Mouse (Mus musculus) v-Abl transformed pro-B cells (cell line): Measurements from ENCODE around the gene Cnpy3.
"Not testable (repeated sequence)": the region's sequence is repeated elsewhere in the genome, so short reads cannot be mapped to it uniquely, and the experiment has no call there.

ENCODE experiments used
- in situ Hi-C, 2 experiments: fragments of 400-800 bp; cut with MboI; formaldehyde crosslinking; loops; one replicate each; pipeline ENCODE4 v1.15.1; 2025; ENCODE audit not compliant: unreplicated experiment in 2 of 2

The Cnpy3 gene

DNA sequence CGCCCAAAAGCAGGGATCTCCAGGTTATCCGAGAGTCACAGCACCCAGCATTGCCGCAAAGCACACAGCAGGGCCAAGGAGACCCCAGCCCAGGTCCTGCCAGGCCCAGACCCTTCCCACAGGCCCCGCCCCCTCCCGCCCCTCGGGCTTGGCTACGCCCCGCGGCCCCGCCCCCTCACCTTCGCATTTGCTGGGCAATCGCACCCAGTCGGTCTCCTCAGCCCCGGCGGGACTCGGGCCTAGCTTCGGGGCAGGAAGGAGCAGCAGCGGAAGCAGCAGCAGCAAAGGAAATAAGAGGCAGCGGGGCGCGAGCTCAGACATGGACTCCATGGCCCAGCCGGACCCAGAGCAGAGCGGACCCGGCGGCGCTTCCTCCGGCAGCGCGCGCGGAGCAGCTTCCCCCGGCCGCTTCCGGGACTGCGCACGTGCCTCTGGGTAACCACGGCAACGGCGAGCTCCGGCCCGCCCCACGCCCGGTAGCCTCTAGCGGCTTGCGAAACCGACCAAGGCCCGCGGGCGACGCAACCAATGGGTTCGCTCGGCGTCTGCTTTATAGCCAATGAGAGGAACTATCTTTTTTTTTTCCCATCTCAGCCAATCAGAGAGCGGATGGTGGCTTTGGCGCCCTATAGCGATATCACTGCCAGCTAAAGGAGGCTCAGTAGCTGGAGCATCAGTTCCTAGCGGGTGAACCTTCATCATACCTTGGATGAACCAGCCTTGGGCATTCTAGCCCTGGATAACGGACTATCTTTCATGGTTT, at the start of gene Cnpy3:
TSS of gene Cnpy3 (minus strand) at position 421 of the 763 bp plus-strand sequence.
- in situ Hi-C loops: no loop called here

- in situ Hi-C loops: no loop called here
These were observed 49.7 kb upstream of the Cnpy3 start for GRCm38 (mm10) chr17:46801761-46802160.

- in situ Hi-C loops: no loop called here
These were observed 47.7 kb upstream of the Cnpy3 start for GRCm38 (mm10) chr17:46799680-46800079.

- in situ Hi-C loops: no loop called here
These were observed 45.4 kb upstream of the Cnpy3 start for GRCm38 (mm10) chr17:46797386-46797785.

GRCm38 (mm10) chr17:46796743-46797142, 44.7 kb upstream of the Cnpy3 start:
- in situ Hi-C loops: no loop called here

GRCm38 (mm10) chr17:46792963-46793362, 40.9 kb upstream of the Cnpy3 start:
- in situ Hi-C loops: loop anchor here (5.0 kb wide), 1 partner anchor 89 kb away; no protein-coding TSS in a partner anchor

DNA sequence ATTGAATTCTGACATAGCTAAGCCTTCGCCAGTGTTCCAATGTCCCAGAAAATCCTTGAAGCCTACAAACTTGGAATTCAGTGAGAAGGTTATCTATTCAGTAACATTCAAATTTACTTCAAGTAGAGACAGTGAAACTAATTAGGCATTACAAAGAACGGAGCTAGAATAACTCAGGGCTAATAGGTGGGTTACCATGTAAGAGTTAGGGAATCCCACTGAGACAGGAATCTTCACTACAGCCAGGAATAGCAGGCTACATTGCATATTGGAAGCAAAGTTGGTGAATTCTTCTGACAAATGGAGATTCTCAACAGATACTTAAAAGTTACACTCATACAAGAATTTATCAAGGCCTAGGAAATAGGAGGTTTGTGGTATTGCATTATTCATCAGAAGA, 36.0 kb upstream of the Cnpy3 start:
- in situ Hi-C loops: not testable (repeated sequence)

DNA sequence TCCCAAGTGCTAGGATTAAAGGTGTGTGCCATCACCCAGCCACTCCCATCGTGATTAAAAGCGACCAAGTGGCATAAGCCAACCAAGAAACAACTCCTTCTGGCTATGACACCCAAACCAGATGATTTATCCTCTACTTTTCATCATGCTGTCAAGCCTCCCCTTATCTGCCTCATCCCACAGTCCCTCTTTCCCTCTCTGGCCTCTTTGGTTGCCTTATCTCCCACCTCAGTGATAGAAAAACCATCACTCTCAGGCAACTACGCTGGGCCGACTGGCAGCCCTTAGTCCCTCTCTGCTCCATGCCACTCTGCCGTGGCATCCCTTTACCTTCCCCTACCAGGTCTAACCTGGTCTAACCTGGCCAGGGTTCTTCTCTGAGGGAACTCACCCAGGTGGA, 34.9 kb upstream of the Cnpy3 start:
- in situ Hi-C loops: no loop called here

GRCm38 (mm10) chr17:46783222-46783565, 31.2 kb upstream of the Cnpy3 start:
- in situ Hi-C loops: no loop called here

GRCm38 (mm10) chr17:46782341-46783221, 30.6 kb upstream of the Cnpy3 start, which contains the start of gene Rpl7l1:
TSS of gene Rpl7l1 (minus strand) at chr17:46782672.
- in situ Hi-C loops: no loop called here

GRCm38 (mm10) chr17:46781876-46782275, 29.9 kb upstream of the Cnpy3 start:
- in situ Hi-C loops: no loop called here

- in situ Hi-C loops: loop anchor here in 1 of 2 experiments (10.0 kb wide), 1 partner anchor 131 kb away; the partner anchor contains the start of genes Klc4 and Mrpl2
These were observed 24.1 kb upstream of the Cnpy3 start for GRCm38 (mm10) chr17:46776087-46776486.

DNA sequence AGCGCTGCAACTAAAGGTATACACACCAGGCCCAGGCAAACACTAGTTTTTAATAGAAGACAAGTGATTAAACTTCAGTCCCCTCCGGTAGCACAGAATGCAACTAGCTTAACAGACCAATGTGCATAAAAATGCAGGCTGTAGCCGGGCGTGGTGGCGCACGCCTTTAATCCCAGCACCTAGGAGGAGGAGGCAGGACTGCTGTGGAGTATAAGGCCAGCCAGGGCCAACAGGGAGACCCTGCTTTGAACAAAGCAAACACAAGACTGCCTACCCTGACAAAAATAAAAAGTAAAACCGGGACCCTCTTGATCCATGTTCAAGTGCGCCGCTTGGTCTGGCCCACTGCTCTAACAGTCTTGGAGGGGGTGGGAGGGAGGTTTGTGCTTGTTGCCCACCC, 23.1 kb upstream of the Cnpy3 start:
- in situ Hi-C loops: loop anchor here in 1 of 2 experiments (10.0 kb wide), 1 partner anchor 130 kb away; the partner anchor contains the start of genes Klc4 and Mrpl2

DNA sequence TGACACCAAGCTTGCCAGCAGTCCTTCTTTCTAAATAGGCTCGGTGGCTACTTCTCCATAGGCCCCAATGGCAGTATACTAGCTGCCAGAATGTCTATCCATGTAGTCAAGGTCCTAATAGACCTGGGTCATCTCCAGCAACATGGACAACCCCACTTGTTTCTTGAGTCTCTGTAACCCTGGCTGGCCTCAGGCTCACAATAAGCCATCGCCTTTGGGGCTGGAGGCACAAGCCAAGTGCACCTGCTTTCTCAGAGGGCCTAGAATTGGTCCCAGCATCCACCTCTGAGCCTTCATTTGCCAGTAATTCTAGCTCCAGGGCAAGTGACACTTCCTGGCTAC, 22.1 kb upstream of the Cnpy3 start:
- in situ Hi-C loops: loop anchor here (5.0 to 10.0 kb wide), 2 partner anchors 37 to 129 kb away; partner anchors contain the start of genes Klc4 (in 1 of the 2) and Mrpl2 (in 1 of the 2)

DNA sequence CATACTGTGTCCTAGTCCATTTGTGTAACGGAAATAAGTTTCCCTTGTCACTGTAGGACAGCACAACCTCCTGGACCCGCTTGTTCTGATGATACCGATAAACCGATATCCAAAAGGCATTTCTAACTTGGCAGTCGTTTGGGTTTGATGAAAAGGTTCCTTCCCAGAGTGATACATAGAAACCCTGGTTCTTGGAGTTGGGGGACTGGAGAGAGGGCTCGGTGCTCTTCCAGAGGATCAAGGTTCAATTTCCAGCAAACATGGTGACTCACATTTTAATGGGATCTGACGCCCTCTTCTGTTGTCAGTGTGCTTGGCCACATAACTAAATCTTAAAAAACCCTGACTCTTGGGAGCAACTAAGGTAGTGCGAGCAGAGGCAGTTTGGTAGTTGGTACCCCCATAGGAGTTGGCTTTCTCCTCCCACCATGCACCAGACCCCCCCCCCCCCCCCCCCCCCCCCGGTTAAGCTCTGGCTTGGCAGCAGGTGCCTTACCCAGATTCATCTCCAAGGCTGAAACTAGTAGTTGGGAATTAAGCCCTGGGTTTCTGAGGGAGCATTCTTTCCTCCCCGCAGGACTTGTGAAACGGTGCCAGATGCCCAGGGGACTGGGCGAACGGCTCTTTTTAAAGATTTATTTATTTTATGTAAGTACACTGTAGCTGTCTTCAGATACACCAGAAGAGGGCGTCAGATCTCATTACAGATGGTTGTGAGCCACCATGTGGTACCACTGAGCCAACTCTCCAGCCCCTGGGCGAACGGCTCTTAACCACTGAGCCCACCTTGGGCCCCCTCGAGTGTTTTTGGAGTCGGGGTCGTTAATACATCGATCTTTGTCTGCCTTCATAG, 21.5 kb upstream of the Cnpy3 start:
- in situ Hi-C loops: loop anchor here (5.0 to 10.0 kb wide), 2 partner anchors 36 to 129 kb away; partner anchors contain the start of genes Klc4 (in 1 of the 2) and Mrpl2 (in 1 of the 2)

- in situ Hi-C loops: loop anchor here (5.0 to 10.0 kb wide), 2 partner anchors 35 to 128 kb away; partner anchors contain the start of genes Klc4 (in 1 of the 2) and Mrpl2 (in 1 of the 2)
These were observed 20.6 kb upstream of the Cnpy3 start, which contains the start of gene 2310039H08Rik for GRCm38 (mm10) chr17:46772404-46773277. TSS of gene 2310039H08Rik (plus strand) at chr17:46772635.

GRCm38 (mm10) chr17:46772038-46772403, 20.0 kb upstream of the Cnpy3 start:
- in situ Hi-C loops: loop anchor here (5.0 to 10.0 kb wide), 2 partner anchors 35 to 127 kb away; partner anchors contain the start of genes Klc4 (in 1 of the 2) and Mrpl2 (in 1 of the 2)

GRCm38 (mm10) chr17:46771616-46772015, 19.6 kb upstream of the Cnpy3 start:
- in situ Hi-C loops: loop anchor here (5.0 to 10.0 kb wide), 2 partner anchors 34 to 127 kb away; partner anchors contain the start of genes Klc4 (in 1 of the 2) and Mrpl2 (in 1 of the 2)

GRCm38 (mm10) chr17:46771025-46771424, 19.0 kb upstream of the Cnpy3 start:
- in situ Hi-C loops: loop anchor here (5.0 to 10.0 kb wide), 2 partner anchors 34 to 126 kb away; partner anchors contain the start of genes Klc4 (in 1 of the 2) and Mrpl2 (in 1 of the 2)
